In genomic region chr7:143198443-143198842, GRCm38 (mm10) we compare ENCODE assay signal across 13 mouse cellular contexts.
DNase-seq lines count a peak whose midpoint lies in the region; ATAC-seq and TF ChIP-seq lines count a peak whose summit lies in the region.
"Had no signal": no experiment of that assay in that cellular context is flagged by ENCODE, and none has a peak within 500 bp of the region (broad histone marks: within the 10 kb centered on the region; RNA-seq: fewer than 3 reads in every experiment).

No protein-coding gene starts in this region.

- TF ChIP-seq EP300 in stomach, postnatal 0 days (optimal IDR thresholded peaks at IDR 0.05): no peak

- H3K27me3 ChIP-seq in forebrain, embryonic 10.5 days (ENCODE audit: poor library complexity, severe bottlenecking): peaks cover 29% of the 10 kb centered on the region; the same call in 1 of the 2 replicates
- H3K27me3 ChIP-seq in forebrain, embryonic 11.5 days (ENCODE audit: control insufficient read depth, insufficient read depth, low read length): no peaks in the 10 kb centered on the region
- H3K27me3 ChIP-seq in hindbrain, embryonic 13.5 days: no peaks in the 10 kb centered on the region
- no peaks in the 10 kb centered on the region for H3K27me3 ChIP-seq in midbrain, embryonic 15.5 days (replicated peaks)
- H3K27me3 ChIP-seq in stomach, postnatal 0 days (ENCODE audit: control insufficient read depth, insufficient read depth, low read length): no peaks in the 10 kb centered on the region
- H3K27me3 ChIP-seq: Patski had no signal

- no peak overlapping the region; the same call in 1 of the 2 replicates for H3K27ac ChIP-seq in forebrain, embryonic 10.5 days
- H3K27ac ChIP-seq in forebrain, embryonic 11.5 days (ENCODE audit: low read depth, low read length): no peak overlapping the region
- 0 out of 2 replicates have a peak overlapping the region, but pooled peaks have one; percentile 3 for H3K27ac ChIP-seq in hindbrain, embryonic 13.5 days
- H3K27ac ChIP-seq in midbrain, embryonic 15.5 days: peak overlapping the region; percentile 46; the same call in 1 of the 2 replicates
- no peak overlapping the region for H3K27ac ChIP-seq in stomach, postnatal 0 days (replicated peaks)

- no peak for DNase-seq in forebrain, embryonic 10.5 days (ENCODE audit: extremely low spot score, low spot score)
- no peak for DNase-seq in forebrain, embryonic 11.5 days (ENCODE audit: low spot score)
- no peak for DNase-seq in stomach, postnatal 0 days (ENCODE audit: low spot score)
- DNase-seq in thymus, postnatal 10 days (ENCODE audit: low spot score in 2 of 2): no peak
- no peak for DNase-seq in lung, postnatal 4 days
- DNase-seq: cerebellum, adult 18-20 months; heart, postnatal 14 days; kidney, adult 8-10 months; lung, adult 2 months; right cerebral cortex, postnatal 25 days had no signal

- no peak overlapping the region for H3K9ac ChIP-seq in forebrain, embryonic 11.5 days (ENCODE audit: low read length)
- peak overlapping the region; percentile 40; the same call in 1 of the 2 replicates for H3K9ac ChIP-seq in hindbrain, embryonic 13.5 days
- no peak overlapping the region for H3K9ac ChIP-seq in midbrain, embryonic 15.5 days
- H3K9ac ChIP-seq in stomach, postnatal 0 days (ENCODE audit: low read length): no peak overlapping the region

- H3K4me3 ChIP-seq in forebrain, embryonic 10.5 days: peak overlapping the region; percentile 25; the same call in 1 of the 2 replicates
- no peak overlapping the region for H3K4me3 ChIP-seq in forebrain, embryonic 11.5 days (ENCODE audit: low read depth, low read length)
- no peak overlapping the region for H3K4me3 ChIP-seq in hindbrain, embryonic 13.5 days
- no peak overlapping the region for H3K4me3 ChIP-seq in midbrain, embryonic 15.5 days
- H3K4me3 ChIP-seq in stomach, postnatal 0 days (ENCODE audit: low read depth, low read length): no peak overlapping the region

- ATAC-seq in forebrain, embryonic 11.5 days (replicated peaks; ENCODE audit: low FRiP score): no peak
- ATAC-seq in hindbrain, embryonic 13.5 days (ENCODE audit: low FRiP score): peak; percentile 37
- no peak; the same call in 1 of the 2 replicates for ATAC-seq in midbrain, embryonic 15.5 days (replicated peaks)
- ATAC-seq in stomach, postnatal 0 days (ENCODE audit: low FRiP score, low TSS enrichment): no peak
- ATAC-seq: Patski had no signal

- peak overlapping the region; percentile 31; the same call in 1 of the 2 replicates for H3K4me2 ChIP-seq in forebrain, embryonic 11.5 days (ENCODE audit: low read depth, low read length, severe bottlenecking)
- peak overlapping the region; percentile 36 for H3K4me2 ChIP-seq in hindbrain, embryonic 13.5 days
- H3K4me2 ChIP-seq in midbrain, embryonic 15.5 days: peak overlapping the region; percentile 37
- H3K4me2 ChIP-seq in stomach, postnatal 0 days (replicated peaks; ENCODE audit: low read depth): no peak overlapping the region

- whole genome bisulfite sequencing in forebrain, embryonic 10.5 days: 45% methylated on average over 7 of the region's 7 CpGs
- WGBS in forebrain, embryonic 11.5 days: 45% methylated on average over 7 of the region's 7 CpGs
- WGBS in hindbrain, embryonic 13.5 days: 37% methylated on average over 7 of the region's 7 CpGs
- 22% methylated on average over 7 of the region's 7 CpGs for WGBS in midbrain, embryonic 15.5 days
- 53% methylated on average over 7 of the region's 7 CpGs for WGBS in stomach, postnatal 0 days

- H3K4me1 ChIP-seq in forebrain, embryonic 10.5 days: peaks cover 11% of the 10 kb centered on the region
- H3K4me1 ChIP-seq in forebrain, embryonic 11.5 days (replicated peaks; ENCODE audit: control insufficient read depth, insufficient read depth, low read length): peaks cover 4% of the 10 kb centered on the region; the same call in 1 of the 2 replicates
- H3K4me1 ChIP-seq in hindbrain, embryonic 13.5 days (replicated peaks): peaks cover 11% of the 10 kb centered on the region
- peaks cover 7% of the 10 kb centered on the region; the same call in 1 of the 2 replicates for H3K4me1 ChIP-seq in midbrain, embryonic 15.5 days
- no peaks in the 10 kb centered on the region for H3K4me1 ChIP-seq in stomach, postnatal 0 days (replicated peaks; ENCODE audit: control insufficient read depth, insufficient read depth)

- no peaks in the 10 kb centered on the region for H3K9me3 ChIP-seq in forebrain, embryonic 10.5 days
- H3K9me3 ChIP-seq in forebrain, embryonic 11.5 days (ENCODE audit: control insufficient read depth, low read length): no peaks in the 10 kb centered on the region
- no peaks in the 10 kb centered on the region for H3K9me3 ChIP-seq in hindbrain, embryonic 13.5 days
- H3K9me3 ChIP-seq in midbrain, embryonic 15.5 days: no peaks in the 10 kb centered on the region
- H3K9me3 ChIP-seq in stomach, postnatal 0 days (ENCODE audit: control insufficient read depth, low read length): no peaks in the 10 kb centered on the region

- TF ChIP-seq CTCF in stomach, postnatal 0 days (IDR thresholded peaks at IDR 0.05; ENCODE audit: low read depth): no peak

- no peaks in the 10 kb centered on the region for H3K36me3 ChIP-seq in forebrain, embryonic 10.5 days (replicated peaks)
- H3K36me3 ChIP-seq in forebrain, embryonic 11.5 days (ENCODE audit: control insufficient read depth, insufficient read depth, low read length): no peaks in the 10 kb centered on the region
- no peaks in the 10 kb centered on the region for H3K36me3 ChIP-seq in hindbrain, embryonic 13.5 days
- no peaks in the 10 kb centered on the region for H3K36me3 ChIP-seq in midbrain, embryonic 15.5 days (replicated peaks)
- no peaks in the 10 kb centered on the region for H3K36me3 ChIP-seq in stomach, postnatal 0 days (ENCODE audit: control insufficient read depth, insufficient read depth, low read length)

Comparison
In these comparisons a context has a peak if more than half of its experiments do, and no peak if none do; other contexts are left out.
1. H3K27ac ChIP-seq: peak in hindbrain, embryonic 13.5 days (single experiment) and midbrain, embryonic 15.5 days (single experiment); none in forebrain, embryonic 10.5 days (single experiment), forebrain, embryonic 11.5 days (single experiment) and stomach, postnatal 0 days (single experiment).